Mouse (Mus musculus): ENCODE measurements around the gene Zscan25.
"Not testable (repeated sequence)": the region's sequence is repeated elsewhere in the genome, so short reads cannot be mapped to it uniquely, and the experiment has no call there.

Zscan25 gene

GRCm38 (mm10) chr5:145280371-145281143, at the start of gene Zscan25:
TSS of gene Zscan25 (plus strand) at chr5:145280500.
- peak; percentile 70 for DNase-seq (ENCODE audit: extremely low spot score, low read depth, low spot score)

GRCm38 (mm10) chr5:145230641-145231040, 49.7 kb upstream of the Zscan25 start:
- DNase-seq (ENCODE audit: extremely low spot score, low read depth, low spot score), result no peak

- DNase-seq (ENCODE audit: extremely low spot score, low read depth, low spot score), result peak; percentile 83
Measured at GRCm38 (mm10) chr5:145231367-145231871, 48.9 kb upstream of the Zscan25 start, which contains the start of gene Zfp655. TSS of gene Zfp655 (plus strand) at chr5:145231715.

GRCm38 (mm10) chr5:145231893-145232411, 48.3 kb upstream of the Zscan25 start:
- DNase-seq (ENCODE audit: extremely low spot score, low read depth, low spot score), result no peak

- no peak for DNase-seq (ENCODE audit: extremely low spot score, low read depth, low spot score)
Measured at GRCm38 (mm10) chr5:145234636-145235035, 45.7 kb upstream of the Zscan25 start.

- no peak for DNase-seq (ENCODE audit: extremely low spot score, low read depth, low spot score)
Measured at GRCm38 (mm10) chr5:145249520-145249919, 30.8 kb upstream of the Zscan25 start.

GRCm38 (mm10) chr5:145273568-145273967, 6.7 kb upstream of the Zscan25 start:
- DNase-seq (ENCODE audit: extremely low spot score, low read depth, low spot score), result not testable (repeated sequence)

- no peak for DNase-seq (ENCODE audit: extremely low spot score, low read depth, low spot score)
Measured at GRCm38 (mm10) chr5:145279948-145280347, 352 bp upstream of the Zscan25 start.

- no peak for DNase-seq (ENCODE audit: extremely low spot score, low read depth, low spot score)
Measured at GRCm38 (mm10) chr5:145288382-145288781, 8.1 kb downstream of the Zscan25 start.

GRCm38 (mm10) chr5:145290697-145291096, 10.4 kb downstream of the Zscan25 start:
- DNase-seq (ENCODE audit: extremely low spot score, low read depth, low spot score), result no peak

- DNase-seq (ENCODE audit: extremely low spot score, low read depth, low spot score), result no peak
Measured at GRCm38 (mm10) chr5:145292398-145292797, 12.1 kb downstream of the Zscan25 start.

GRCm38 (mm10) chr5:145300469-145300868, 20.2 kb downstream of the Zscan25 start:
- DNase-seq (ENCODE audit: extremely low spot score, low read depth, low spot score), result no peak

- DNase-seq (ENCODE audit: extremely low spot score, low read depth, low spot score), result not testable (repeated sequence)
Measured at GRCm38 (mm10) chr5:145301796-145302195, 21.5 kb downstream of the Zscan25 start.

- DNase-seq (ENCODE audit: extremely low spot score, low read depth, low spot score), result no peak
Measured at GRCm38 (mm10) chr5:145302424-145302823, 22.1 kb downstream of the Zscan25 start.

- DNase-seq (ENCODE audit: extremely low spot score, low read depth, low spot score), result not testable (repeated sequence)
Measured at GRCm38 (mm10) chr5:145306953-145307352, 26.7 kb downstream of the Zscan25 start.

- not testable (repeated sequence) for DNase-seq (ENCODE audit: extremely low spot score, low read depth, low spot score)
Measured at GRCm38 (mm10) chr5:145307811-145308210, 27.5 kb downstream of the Zscan25 start.

- DNase-seq (ENCODE audit: extremely low spot score, low read depth, low spot score), result no peak
Measured at GRCm38 (mm10) chr5:145313845-145314244, 33.5 kb downstream of the Zscan25 start.

GRCm38 (mm10) chr5:145317141-145317540, 36.8 kb downstream of the Zscan25 start:
- no peak for DNase-seq (ENCODE audit: extremely low spot score, low read depth, low spot score)

GRCm38 (mm10) chr5:145338756-145339155, 58.5 kb downstream of the Zscan25 start:
- not testable (repeated sequence) for DNase-seq (ENCODE audit: extremely low spot score, low read depth, low spot score)
